Mouse (Mus musculus) erythroblast, embryonic 14.5 days (primary cell): Measurements from ENCODE around the gene Clps.

Experiments
- GATA1 ChIP-seq: IDR thresholded peaks from 2 replicates; pipeline ENCODE4 v1.6.1; 2012; ENCODE audit warnings: low read length, inconsistent platforms, mixed read lengths
- TAL1 ChIP-seq: IDR thresholded peaks from 3 replicates; pipeline ENCODE4 v1.6.1; 2012; ENCODE audit warnings: low read length, inconsistent platforms, mixed read lengths

DNA sequence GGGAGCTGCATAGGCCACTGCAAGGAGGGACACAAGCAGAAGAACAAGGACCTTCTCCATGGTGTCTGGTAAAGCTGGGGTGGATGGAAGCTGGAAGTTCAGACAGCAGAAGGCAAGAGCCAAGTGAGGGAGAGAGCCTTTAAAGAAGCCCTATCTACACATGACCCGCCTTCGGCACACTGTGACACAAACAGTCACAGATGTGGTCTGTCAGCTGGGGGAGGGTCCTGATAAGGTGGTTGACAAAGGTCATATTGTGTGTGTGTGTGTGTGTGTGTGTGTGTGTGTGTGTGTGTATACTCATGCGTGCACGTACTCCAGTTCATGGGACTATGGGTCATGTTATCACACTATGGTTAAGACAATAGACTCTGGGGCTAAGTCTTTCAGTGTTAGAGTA lies at the start of gene Clps:
- TF ChIP-seq TAL1 (no peak), GATA1 (no peak)
